Mouse (Mus musculus) urinary bladder, postnatal 36 days (tissue): ENCODE data around the gene Trim54.
A peak's percentile ranks its signal among the peaks of the same experiment; 100 is the strongest.

Experiments used
- DNase-seq, 2 experiments: peaks; one replicate each; pipeline ENCODE4 v3.0.0; 2022; ENCODE audit warnings: low spot score in 2 of 2, mixed read lengths in 1 of 2

Gene Trim54

DNA sequence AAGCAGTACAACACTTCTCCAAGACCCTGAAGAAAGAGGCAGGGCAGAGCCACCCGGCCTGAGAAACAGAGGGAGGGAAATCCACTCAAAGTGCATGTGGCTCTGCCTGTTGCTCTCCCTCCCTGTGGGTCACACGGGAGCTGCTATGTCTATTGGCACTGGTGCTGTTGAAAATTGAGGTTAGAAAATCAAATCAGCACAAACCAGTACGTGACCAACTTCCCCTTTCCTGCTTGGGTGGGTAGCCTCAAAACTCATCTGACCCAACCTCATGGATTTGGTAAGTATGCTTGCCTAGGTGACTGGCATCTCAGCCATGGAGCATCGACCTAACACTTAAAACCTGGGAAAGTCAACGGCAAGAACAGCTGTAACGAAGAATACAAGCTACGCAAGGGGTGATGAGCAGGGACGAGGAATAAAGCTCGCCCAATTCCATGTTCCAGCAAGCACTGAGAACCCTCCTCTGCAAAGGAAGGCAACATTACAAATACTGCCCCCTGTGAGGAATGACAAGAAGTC lies 10.6 kb upstream of the Trim54 start, which contains the start of gene Dnajc5g:
TSS of gene Dnajc5g (plus strand) at position 472 of the 522 bp plus-strand sequence.
- no peak for DNase-seq

DNA sequence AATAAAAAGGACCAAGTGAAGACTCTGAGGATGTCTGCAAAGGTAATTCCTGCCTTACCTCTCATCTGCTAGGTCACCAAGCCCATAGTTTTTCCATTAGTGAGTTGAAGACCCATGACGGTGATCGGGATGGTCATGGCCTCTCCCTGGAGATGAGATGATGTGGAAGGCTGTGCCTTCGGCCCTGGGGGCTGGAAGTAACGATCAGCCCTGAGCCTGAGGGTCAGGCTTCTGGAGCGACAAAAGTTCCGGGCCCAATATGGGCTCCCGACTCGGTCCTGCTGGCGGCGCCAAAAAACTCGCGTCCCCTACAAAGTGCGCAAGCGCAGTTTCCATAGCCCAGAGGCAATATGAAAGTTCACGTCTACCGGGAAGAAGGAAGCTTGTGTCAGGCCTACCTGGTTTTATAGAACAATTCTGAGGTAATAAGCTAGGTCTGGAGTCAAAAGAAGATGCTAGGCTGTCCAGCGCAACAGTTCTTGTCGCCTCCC lies 8.5 kb upstream of the Trim54 start, which contains the start of gene Slc30a3:
TSS of gene Slc30a3 (minus strand) at position 238 of the 491 bp plus-strand sequence.
- DNase-seq: no peak

DNA sequence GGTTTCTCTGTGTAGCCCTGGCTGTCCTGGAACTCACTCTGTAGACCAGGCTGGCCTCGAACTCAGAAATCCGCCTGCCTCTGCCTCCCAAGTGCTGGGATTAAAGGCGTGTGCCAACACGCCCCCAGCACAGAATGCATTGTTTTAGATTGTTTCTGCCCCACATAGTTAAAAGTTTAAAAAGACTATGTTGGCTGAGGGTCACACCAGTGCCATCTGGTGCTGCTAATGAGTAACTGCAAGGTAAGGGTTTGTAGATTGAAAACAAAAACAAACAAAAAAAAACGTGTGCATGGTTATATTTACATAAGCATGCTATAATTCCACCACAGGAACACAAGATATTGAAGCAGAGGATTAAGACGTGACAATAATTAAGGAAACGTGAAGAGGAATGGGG lies 5.7 kb upstream of the Trim54 start:
- no peak for DNase-seq

DNA sequence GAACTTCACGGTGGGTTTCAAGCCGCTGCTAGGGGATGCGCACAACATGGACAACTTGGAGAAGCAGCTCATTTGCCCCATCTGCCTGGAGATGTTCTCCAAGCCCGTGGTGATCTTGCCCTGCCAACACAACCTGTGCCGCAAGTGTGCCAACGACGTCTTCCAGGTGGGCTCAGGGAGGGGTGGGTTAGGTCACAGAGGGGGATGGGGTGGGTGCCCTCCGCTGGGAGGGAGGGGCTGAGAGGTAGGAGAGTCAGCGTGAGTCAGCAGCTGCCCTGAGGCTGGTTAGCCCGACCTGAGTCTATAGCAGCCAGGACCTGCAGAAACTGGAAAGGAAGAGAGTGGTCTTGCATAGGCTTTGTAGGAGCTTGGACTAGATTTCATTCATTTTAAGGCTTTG lies 400 bp downstream of the Trim54 start:
- no peak for DNase-seq

DNA sequence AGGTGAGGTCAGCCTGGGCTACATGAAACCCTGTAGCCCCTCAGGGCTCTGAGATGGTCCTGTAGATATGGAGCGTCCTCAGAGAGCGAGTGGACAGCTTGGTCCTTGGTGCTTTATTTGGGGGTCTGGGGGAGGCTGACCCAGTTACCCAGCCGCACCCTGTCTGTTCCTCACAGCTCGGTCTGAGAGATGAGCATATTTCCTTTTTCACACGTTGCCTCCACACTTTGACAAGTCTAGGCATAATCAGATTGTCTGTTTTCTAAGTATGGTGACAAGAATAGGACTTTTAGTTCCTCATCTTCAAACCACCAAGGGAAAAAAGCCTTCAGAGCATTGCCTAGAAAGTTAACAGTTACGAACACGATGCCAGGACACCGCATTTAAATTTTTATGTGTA lies 4.6 kb downstream of the Trim54 start:
- DNase-seq: no peak

DNA sequence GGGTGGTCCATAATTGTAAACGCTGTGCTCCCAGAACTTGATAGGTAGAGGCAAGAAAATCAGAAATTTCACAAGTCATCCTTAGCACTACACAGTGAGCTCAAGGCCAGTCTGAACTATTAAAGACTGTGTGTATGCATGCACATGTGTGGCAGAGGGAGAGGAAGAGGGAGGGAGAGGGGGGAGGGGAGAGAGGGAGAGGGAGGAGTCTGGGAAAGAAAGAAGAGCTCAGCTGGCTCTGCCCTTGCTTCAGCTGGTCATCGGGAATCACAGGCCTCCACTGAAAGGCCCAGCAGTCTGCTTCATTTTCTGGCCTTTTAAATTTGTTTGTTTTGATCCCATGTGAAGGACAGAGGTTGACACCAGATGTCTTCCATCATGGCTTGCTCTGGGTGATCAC lies 7.0 kb downstream of the Trim54 start:
- no peak for DNase-seq

- no peak for DNase-seq
Measured at GRCm38 (mm10) chr5:31126050-31126449, 9.5 kb downstream of the Trim54 start.

GRCm38 (mm10) chr5:31136730-31137424 lies 20.4 kb downstream of the Trim54 start:
- no peak for DNase-seq

DNA sequence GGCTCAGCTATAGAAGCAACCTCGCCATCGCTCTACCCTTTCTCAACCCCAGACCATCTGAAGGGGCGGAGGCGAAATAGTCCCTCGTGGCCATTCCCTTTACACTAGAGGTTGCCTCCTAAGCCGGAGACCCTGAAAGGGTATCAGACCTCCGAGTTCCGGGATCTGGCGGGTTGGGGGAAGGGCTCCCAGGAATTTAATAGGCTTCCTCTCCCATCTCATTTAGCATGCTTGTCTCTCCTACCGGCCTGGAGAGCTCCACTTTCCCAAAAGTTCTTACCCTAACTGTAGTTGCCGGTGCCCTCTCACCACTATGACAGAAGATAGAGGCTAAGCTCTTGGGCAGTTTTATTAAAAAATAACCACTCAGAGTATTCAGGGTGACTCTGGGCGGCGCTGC lies 21.1 kb downstream of the Trim54 start:
- DNase-seq: no peak

DNA sequence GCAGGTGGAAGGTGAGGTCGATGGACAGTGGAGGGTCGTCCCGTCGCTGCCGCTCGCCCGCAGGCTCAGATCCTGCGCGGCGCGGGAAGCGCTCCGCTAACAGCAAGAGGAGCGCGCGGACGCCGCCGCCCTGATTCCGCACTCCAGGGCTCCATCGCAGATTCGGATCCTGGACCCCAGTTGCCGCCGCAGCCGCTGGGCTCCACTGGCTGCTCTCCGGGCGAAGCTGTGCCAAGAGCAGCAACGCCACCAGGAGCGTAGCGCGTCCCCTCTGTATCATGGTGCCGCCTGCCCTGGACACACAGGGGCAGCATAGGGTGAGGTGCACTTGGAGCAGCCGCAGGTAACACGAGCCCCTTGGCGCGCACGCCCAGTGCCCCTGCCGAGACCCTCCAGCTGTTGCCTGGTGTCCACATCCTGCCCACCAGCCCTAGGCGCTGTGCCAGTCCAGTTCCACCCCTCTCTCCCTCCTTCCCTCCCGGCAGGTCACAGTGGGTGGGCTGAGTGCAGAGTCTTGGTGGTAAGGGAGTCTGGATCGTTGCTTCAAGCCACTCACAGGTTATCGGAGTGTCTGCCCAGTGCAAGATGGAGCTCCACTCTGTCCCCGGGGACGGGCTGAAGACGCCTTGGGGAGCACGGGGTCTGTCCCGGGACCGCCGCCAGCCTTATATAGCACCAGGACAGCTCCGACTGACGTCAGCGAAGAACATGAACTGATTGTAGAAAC lies 21.9 kb downstream of the Trim54 start, which contains the start of gene Ucn:
TSS of gene Ucn (minus strand) at position 589 of the 727 bp plus-strand sequence.
- no peak for DNase-seq

DNA sequence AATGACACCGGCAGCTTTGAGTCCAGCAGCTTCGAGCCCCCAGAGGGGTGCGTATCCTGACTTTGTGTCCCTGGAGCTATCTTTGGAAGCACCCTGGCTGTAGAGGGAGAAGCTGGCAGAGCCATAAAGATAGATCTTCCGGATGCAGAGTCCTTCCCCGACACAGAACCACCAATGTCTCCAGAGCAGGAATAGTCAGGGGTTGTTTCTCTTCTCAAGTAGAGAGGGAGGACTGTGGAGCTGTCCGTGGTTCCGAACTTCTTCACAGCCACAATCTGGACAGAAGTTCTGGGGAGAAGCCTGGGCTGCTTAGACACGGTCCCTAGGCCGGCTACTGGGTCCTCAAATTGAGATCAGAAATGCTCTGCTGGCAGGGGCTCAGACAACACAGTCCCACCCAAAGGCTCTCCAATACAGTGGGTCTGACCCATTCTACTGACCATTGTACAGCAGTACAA lies 22.5 kb downstream of the Trim54 start:
- DNase-seq: no peak

DNA sequence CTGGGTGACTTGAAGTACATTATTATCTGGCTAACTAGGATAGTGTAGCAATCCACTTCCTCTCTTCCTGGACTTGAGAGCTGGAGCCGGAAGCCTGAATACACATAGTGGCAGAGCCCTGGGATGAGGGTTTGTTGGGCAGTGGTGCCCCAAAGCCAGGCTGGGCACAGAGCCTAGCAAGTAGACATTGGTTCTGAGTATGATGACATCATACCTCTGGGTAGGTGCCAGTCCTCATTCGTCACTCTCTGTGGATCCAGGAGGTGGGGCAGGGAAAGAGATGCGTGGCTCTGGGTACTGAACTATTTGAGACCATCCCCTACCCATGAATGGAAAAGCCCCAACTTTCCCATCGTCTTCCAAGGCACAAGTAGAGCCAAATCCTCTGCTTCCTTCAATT lies 33.3 kb downstream of the Trim54 start:
- DNase-seq: no peak

DNA sequence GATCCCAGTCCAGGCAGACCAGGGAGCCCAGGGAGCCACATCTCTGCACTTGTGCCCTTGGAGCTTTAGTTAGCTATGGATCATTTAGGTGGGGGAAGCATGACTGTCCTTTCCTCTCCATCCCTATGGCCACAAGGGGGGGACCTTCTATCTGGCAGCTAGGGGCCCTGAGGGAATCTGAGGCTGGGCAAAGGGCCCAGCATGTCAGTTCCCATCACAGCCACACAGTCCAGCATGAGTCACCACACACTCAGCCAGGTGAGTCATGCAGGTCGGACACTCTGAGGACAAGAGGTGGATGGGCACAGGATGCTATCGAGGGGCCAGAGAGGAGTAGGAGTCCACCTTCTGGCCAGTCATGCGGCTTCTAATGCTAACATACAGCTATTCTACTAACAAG lies 35.2 kb downstream of the Trim54 start:
- DNase-seq: peak; percentile 16 to 41

DNA sequence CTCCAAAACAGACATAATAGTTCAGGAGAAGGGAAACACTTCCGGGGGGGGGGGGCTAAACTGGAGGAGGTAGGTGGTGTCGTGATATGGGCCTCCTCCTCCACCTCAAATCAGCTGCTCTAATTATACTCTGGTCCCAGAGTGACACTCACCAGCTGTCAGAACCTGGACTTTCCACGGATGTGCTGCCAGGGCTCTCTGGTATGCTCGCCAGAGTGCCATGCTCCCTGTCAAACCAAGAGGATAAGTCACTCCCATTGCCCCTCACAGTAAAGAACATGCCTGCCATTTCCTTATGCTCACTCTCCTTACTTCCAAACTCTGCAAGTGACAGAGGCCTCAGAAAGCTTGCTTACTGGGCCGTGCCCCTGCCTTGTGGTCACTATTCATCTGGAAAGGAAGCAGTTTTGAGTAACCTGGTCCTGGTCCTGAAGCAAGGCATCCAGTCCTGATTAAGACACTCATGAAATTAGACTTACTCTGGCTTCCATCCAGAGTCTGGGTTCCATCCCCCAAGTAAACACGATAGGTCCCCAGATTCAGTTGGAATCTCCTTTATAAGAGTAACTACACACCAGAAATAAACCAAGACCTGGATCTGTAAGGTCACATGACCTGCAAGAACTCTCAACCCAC lies 37.1 kb downstream of the Trim54 start:
- no peak for DNase-seq

GRCm38 (mm10) chr5:31154152-31154553 lies 37.6 kb downstream of the Trim54 start, which contains the start of gene Mpv17:
Mpv17 (minus strand) TSS chr5:31154251.
- DNase-seq: peak; percentile 78 to 83

- no peak for DNase-seq
Measured at GRCm38 (mm10) chr5:31162462-31162861, 46.0 kb downstream of the Trim54 start.

- DNase-seq: no peak
Measured at GRCm38 (mm10) chr5:31164878-31165277, 48.4 kb downstream of the Trim54 start.

DNA sequence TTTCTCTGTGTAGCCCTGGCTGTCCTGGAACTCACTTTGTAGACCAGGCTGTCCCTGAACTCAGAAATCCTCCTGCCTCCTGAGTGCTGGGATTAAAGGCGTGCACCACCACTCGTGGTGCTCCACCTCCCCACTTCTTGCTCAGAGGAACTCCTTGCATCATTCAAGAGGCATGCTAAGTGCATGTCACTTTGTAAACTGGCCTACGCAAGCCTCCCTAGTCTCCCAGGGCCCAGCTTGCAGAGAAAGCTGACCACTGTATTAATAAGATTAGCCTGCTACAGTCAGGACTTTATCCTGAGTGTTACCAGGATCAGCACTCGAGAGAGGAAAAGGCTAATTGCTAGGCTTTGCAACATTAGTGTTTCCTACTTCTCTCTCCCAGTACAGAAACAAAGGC lies 52.1 kb downstream of the Trim54 start:
- no peak for DNase-seq

GRCm38 (mm10) chr5:31179301-31179765 lies 62.8 kb downstream of the Trim54 start:
- DNase-seq: no peak

DNA sequence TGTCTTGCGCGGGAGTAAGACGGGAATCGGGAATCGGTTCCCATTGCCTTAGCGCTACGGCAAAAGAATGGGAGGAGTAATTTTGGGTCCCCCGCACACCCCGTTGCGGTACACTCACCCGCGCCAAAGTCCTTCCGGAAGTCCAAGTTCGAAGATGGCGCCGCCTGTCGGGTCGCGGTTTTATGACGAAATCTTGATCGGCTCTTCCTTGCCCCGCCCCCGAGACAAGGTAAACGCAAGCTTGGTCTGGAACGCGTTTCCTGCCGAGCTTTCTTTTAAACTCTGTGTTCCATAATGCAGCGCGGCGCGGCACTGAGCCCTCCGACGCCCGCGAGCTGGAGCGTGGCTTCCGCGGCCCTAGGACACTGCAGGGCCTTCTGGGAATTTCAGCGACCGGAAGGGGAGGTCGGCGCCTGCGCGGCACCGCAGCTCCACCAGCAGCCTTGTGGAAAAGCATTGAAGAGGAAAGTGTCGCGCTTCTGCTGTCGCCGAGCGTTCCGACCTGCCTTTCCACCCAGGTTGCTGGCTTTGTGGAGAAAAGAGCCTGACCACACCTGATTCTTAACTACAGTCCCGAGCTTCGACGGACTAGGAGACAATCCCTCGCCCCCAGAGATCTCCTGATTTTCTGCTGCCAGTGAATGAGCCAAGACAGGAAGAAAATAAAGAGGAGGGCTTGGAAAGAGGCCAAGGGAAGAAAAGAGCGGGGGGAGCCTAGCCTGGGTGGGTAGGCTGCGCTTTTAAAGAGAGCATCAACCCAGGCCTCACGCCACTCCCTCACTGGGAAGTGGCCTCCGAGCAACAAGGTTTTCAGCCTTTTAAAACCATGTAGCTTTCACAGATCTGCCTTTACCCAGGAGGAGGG lies 63.5 kb downstream of the Trim54 start, which contains the start of the genes Gm29609 and Gtf3c2:
TSS of gene Gm29609 (minus strand) at position 146 of the 865 bp plus-strand sequence.
TSS of gene Gtf3c2 (minus strand) at position 379 of the 865 bp plus-strand sequence.
- DNase-seq: peak; percentile 89 to 91
